Mouse (Mus musculus) effector memory CD4-positive, alpha-beta T cell, adult 7 months (primary cell): ENCODE results near the gene Lrrc72. TPM values are rescaled to one million over a fixed set of nuclear protein-coding genes. Genes with fewer than 3 reads are reported as not detected.

ENCODE experiments used
- polyA plus RNA-seq: library from polyadenylated mRNA; unstranded; fragments of 100-300 nt; shearing (Covaris generic); gene quantifications from one replicate; pipeline ENCODE4 v1.2.1, GENCODE M21; 2017

The Lrrc72 gene
- polyA plus RNA-seq, result not detected

GRCm38 (mm10) chr12:36253298-36253697 is at the start of gene Lrrc72:
TSS of gene Lrrc72 (minus strand) at chr12:36253398.

Other genes starting within 250 kb of the Lrrc72 start
- gene Tspan13, start 210.9 kb downstream of the Lrrc72 start, polyA plus RNA-seq, result 142 TPM
- gene Ankmy2, start 96.3 kb downstream of the Lrrc72 start, polyA plus RNA-seq, result 26.2 TPM
- 154 TPM for gene Bzw2, start 95.3 kb downstream of the Lrrc72 start, polyA plus RNA-seq
- gene Sostdc1, start 60.7 kb upstream of the Lrrc72 start, polyA plus RNA-seq, result 3.3 TPM
- 3.0 TPM for gene Ispd, start 128.1 kb upstream of the Lrrc72 start, polyA plus RNA-seq
- gene D630036H23Rik, start 128.8 kb upstream of the Lrrc72 start, polyA plus RNA-seq, result 1.2 TPM